Mouse (Mus musculus) embryonic facial prominence, embryonic 12.5 days (tissue): ENCODE measurements around the gene Ctdsp2. TPM values are rescaled to one million over a fixed set of nuclear protein-coding genes. Genes with fewer than 3 reads are reported as not detected.

Source experiments
- ATAC-seq: fragments of 200-750 bp; cut with Nextera tagmentation; 2 replicates; pipeline ENCODE4 v1.8.0; 2017; ENCODE audit not compliant: insufficient number of reproducible peaks, insufficient read depth, low FRiP score, low TSS enrichment
- H3K27ac ChIP-seq: fragments of 300-500 bp; sonication (generic); 2 replicates; pipeline ENCODE4 v1.5.1; 2016; ENCODE audit warnings: mild to moderate bottlenecking
- H3K27me3 ChIP-seq: fragments of 300-500 bp; sonication (generic); 2 replicates; pipeline ENCODE4 v1.6.1; 2016; ENCODE audit warnings: mild to moderate bottlenecking, moderate library complexity
- H3K36me3 ChIP-seq: fragments of 300-500 bp; sonication (generic); 2 replicates; pipeline ENCODE4 v1.6.1; 2016; ENCODE audit warnings: mild to moderate bottlenecking
- H3K4me1 ChIP-seq: fragments of 300-500 bp; sonication (generic); 2 replicates; pipeline ENCODE4 v1.6.1; 2016
- H3K4me2 ChIP-seq: fragments of 300-500 bp; sonication (generic); replicated peaks from 2 replicates; pipeline ENCODE4 v1.6.1; 2016; ENCODE audit warnings: mild to moderate bottlenecking, moderate library complexity
- H3K4me3 ChIP-seq: fragments of 300-500 bp; sonication (generic); 2 replicates; pipeline ENCODE4 v1.5.1; 2016; ENCODE audit warnings: mild to moderate bottlenecking
- H3K9ac ChIP-seq: fragments of 300-500 bp; sonication (generic); 2 replicates; pipeline ENCODE4 v1.6.1; 2016; ENCODE audit warnings: mild to moderate bottlenecking, moderate library complexity
- H3K9me3 ChIP-seq: fragments of 300-500 bp; sonication (generic); 2 replicates; pipeline ENCODE4 v1.6.1; 2016; ENCODE audit warnings: mild to moderate bottlenecking, moderate library complexity
- WGBS: fragments of 180-500 bp; shearing (Covaris S2); methylation state at CpG from one replicate; pipeline ENCODE4 v1.1.7; 2016; 5-methylcytosine and 5-hydroxymethylcytosine counted together
- polyA plus RNA-seq: library from polyadenylated mRNA; unstranded; fragments of >200 nt; fragmentation: Nextera tagmentation; extraction: Ambion mirVana; gene quantifications from 2 replicates; pipeline ENCODE4 v1.2.1, GENCODE M21; 2016

The Ctdsp2 gene
- polyA plus RNA-seq, result 85.1 and 91.0 TPM in 2 replicates

DNA sequence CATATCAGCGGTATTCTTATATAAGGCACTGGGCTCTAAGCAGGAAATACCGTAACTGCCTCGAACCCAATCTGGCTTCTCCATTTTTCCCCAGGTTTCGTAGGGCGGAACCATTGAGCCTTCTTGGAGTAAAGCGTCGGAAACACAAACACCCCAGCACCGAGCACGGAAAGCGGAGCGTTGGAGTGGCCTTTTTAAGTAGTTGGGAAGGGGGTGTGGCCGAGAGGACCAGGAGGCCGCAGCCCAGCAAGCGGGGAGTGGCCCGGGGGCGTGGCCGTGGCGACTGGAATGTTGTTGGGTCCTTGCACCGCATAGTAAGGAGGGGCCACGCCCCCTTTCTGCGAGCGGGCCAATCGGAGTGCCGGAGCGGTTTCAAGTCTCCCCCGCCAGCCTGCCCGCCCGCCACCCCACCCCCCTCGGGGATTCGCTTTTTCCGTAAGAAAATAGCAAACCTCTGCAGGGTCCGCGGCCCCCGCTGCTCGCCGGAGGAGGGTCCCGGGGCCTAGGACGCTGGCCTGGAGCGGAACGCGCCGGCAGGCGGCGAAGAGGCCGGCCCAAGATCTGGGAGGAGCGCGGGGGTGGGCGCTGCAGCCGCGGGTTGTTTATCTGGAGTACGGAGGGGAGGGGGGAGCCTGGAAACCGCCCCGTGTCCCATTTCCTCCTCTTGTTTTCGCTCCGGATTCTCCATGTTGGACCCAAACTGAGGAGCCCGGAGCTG, at the start of gene Ctdsp2:
Gene Ctdsp2, plus strand, starts transcription at position 441 of the 718 bp plus-strand sequence.
- Histone ChIP-seq H3K4me3 (peak within 1 kb of the TSS; percentile 100), H3K4me1 (peaks cover 35% of the 10 kb centered on the region), H3K9ac (peak within 1 kb of the TSS; percentile 99), H3K36me3 (0 out of 2 replicates have a peak, but pooled peaks cover 3% of the 10 kb centered on the region), H3K9me3 (no peaks in the 10 kb centered on the region), H3K27ac (peak within 1 kb of the TSS; percentile 99), H3K4me2 (peak within 1 kb of the TSS; percentile 98), H3K27me3 (no peaks in the 10 kb centered on the region)
- peak; percentile 91 for ATAC-seq
- WGBS, result under 1% methylated on average over 55 of the region's 56 CpGs

DNA sequence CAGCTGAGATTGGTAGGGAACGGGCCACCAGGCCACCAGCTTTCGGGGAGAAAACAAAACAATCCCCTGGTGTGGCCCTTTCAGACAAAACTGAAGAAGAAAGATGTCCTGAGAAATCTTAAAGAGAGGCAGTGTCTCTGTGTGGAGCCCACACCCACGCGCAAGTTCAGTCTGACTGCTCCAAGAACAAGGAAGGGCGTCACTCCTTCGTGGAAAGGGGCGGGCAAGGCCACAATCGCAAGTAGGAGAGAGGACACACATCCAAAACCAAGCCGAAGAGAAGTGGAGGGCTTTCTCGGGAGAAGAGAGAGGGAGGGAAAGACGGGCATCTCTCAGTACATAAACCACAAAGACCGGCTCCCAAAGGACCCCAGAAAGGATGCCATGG, 49.7 kb upstream of the Ctdsp2 start:
- peaks cover 52% of the 10 kb centered on the region for H3K4me1 ChIP-seq
- H3K9ac ChIP-seq, result peak overlapping the region; percentile 59; the same call in 1 of the 2 replicates
- peak overlapping the region; percentile 80 for H3K4me2 ChIP-seq
- no peaks in the 10 kb centered on the region for H3K9me3 ChIP-seq
- peak overlapping the region; percentile 47 for H3K4me3 ChIP-seq
- H3K27ac ChIP-seq, result peak overlapping the region; percentile 82; the same call in 1 of the 2 replicates
- WGBS, result 20% methylated on average over 12 of the region's 12 CpGs
- H3K27me3 ChIP-seq, result peaks cover 3% of the 10 kb centered on the region; the same call in 1 of the 2 replicates
- H3K36me3 ChIP-seq, result no peaks in the 10 kb centered on the region
- ATAC-seq, result no peak

DNA sequence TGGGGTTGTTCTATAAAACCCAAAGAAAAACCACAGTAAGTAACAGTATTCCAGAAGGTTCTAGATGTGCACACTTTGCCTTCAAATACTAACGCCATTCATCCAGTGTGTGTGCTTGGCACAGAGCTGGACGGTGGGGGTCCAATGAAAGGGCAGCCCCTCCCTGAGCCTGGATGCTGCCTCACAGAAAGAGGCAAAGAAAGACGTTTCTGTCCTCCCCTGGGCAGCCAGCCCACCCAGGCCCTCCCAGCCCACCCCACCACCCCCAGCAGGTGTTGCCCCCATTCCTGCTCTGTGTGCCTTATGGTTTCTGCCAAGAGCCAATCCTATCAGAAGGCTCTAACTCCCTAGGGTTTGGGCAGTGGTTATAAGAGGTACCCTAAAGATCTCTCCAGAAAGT, 49.0 kb upstream of the Ctdsp2 start:
- ATAC-seq, result no peak
- peaks cover 55% of the 10 kb centered on the region for H3K4me1 ChIP-seq
- 45% methylated on average over 3 of the region's 3 CpGs for WGBS
- H3K4me3 ChIP-seq, result no peak overlapping the region
- 0 out of 2 replicates have a peak overlapping the region, but pooled peaks have one; percentile 3 for H3K4me2 ChIP-seq
- H3K36me3 ChIP-seq, result no peaks in the 10 kb centered on the region
- H3K9me3 ChIP-seq, result no peaks in the 10 kb centered on the region
- peak overlapping the region; percentile 98 for H3K27ac ChIP-seq
- H3K27me3 ChIP-seq, result peaks cover 3% of the 10 kb centered on the region; the same call in 1 of the 2 replicates
- H3K9ac ChIP-seq, result 0 out of 2 replicates have a peak overlapping the region, but pooled peaks have one; percentile 44

DNA sequence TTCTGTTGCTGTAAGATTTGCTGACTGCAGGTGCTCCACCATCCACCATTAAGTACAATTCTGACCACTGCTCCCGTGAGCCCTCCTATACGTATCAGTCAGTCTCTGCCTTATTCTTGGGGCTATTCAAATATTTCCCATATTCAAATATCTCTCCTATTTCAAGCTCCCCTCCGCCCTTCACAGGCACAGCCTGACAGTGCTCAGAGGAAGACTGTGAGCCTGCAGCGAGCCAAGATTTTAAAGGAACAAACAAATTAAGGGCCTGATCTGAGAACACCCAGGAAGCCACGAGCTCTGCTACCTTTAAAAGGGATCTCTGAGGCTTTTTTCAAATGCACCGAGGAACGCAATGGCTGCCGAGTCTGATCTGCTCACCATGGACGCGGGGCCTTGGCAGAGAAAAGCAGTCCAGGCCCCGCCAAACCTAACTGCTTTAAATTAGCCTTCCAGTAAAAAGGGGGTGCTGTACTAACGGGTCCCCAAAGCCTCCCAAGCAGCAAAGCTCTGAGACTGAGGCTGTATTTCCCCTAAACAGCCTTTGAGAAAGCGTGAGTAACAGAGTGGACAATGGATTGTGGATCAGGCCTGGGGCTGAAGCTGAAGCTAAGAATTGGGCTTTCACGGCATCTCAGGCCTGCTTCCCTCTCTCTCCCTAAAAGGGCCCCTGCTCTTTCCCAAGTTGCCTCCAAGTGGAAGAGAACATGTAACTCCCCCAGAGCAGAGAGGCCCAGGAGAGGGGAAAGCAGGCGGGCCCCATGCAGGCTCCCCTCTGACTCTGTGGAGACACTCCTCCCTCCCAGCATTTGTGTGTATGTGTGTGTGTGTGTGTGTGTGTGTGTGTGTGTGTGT, 48.0 kb upstream of the Ctdsp2 start:
- Histone ChIP-seq H3K36me3 (no peaks in the 10 kb centered on the region), H3K9me3 (no peaks in the 10 kb centered on the region), H3K4me2 (peak overlapping the region; percentile 14), H3K4me1 (peaks cover 64% of the 10 kb centered on the region), H3K4me3 (0 out of 2 replicates have a peak overlapping the region, but pooled peaks have one; percentile 2), H3K27ac (peak overlapping the region; percentile 98), H3K9ac (peak overlapping the region; percentile 44), H3K27me3 (peaks cover 3% of the 10 kb centered on the region; the same call in 1 of the 2 replicates)
- 26% methylated on average over 15 of the region's 15 CpGs for WGBS
- ATAC-seq, result peak; percentile 69; the same call in 1 of the 2 replicates

DNA sequence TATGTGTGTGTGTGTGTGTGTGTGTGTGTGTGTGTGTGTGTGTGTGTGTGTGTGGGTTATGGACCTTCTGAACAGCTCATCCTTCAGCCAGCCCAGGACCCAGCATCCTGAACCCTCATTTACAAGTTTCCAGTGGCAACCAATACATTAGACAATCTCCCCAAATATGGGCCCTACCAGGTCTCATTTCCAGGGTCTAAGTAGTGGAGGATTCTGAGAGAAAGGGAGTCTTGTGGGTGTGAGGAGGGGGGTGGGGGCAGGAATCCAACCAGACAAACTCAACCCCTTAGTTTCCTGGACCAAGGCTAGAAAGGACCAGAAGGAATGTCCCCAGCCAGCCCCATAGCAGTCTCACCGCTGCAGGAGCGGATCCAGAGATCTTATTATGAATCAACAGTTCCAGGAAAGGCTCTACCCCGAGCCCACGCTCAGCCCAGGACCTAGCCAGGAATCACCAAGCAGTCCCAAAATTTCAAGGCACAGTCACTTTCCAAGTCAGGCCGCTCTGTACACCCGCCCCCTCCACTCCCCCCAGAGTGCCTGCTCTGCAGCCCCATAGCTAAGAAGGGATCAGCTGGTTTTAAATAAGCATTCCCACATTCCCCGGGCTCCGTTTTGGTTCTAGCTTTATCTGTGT, 47.3 kb upstream of the Ctdsp2 start:
- Histone ChIP-seq H3K9ac (no peak overlapping the region), H3K27ac (peak overlapping the region; percentile 98)

DNA sequence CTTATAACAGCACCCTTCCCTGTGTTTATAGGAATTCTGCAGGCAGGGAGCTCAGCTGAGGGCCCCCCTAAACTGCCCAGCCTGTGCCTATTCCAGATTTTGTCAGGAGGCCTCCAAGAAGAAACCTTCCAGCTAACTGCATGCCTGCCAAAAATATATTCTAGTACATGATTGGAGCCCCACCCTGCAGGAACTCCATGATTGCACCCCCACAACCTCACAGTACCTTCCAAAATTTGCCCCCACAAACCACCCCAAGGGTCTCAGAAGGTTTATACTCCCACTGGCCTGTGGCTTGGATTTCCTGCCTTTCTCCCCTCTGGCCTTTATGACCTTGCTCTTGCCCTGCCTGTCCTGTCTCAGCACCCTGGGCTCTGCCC, 46.8 kb upstream of the Ctdsp2 start:
- Histone ChIP-seq H3K9ac (no peak overlapping the region), H3K9me3 (no peaks in the 10 kb centered on the region), H3K4me2 (no peak overlapping the region), H3K4me1 (peaks cover 68% of the 10 kb centered on the region), H3K4me3 (no peak overlapping the region), H3K27ac (peak overlapping the region; percentile 98), H3K36me3 (no peaks in the 10 kb centered on the region), H3K27me3 (no peaks in the 10 kb centered on the region)
- no peak for ATAC-seq

More for the DNA sequence above, 47.3 kb upstream of the Ctdsp2 start:
- no peak for ATAC-seq
- H3K27me3 ChIP-seq, result no peaks in the 10 kb centered on the region
- H3K4me1 ChIP-seq, result peaks cover 70% of the 10 kb centered on the region
- WGBS, result 49% methylated on average over 8 of the region's 8 CpGs
- H3K36me3 ChIP-seq, result no peaks in the 10 kb centered on the region
- H3K9me3 ChIP-seq, result no peaks in the 10 kb centered on the region
- 0 out of 2 replicates have a peak overlapping the region, but pooled peaks have one; percentile 3 for H3K4me2 ChIP-seq
- no peak overlapping the region for H3K4me3 ChIP-seq

DNA sequence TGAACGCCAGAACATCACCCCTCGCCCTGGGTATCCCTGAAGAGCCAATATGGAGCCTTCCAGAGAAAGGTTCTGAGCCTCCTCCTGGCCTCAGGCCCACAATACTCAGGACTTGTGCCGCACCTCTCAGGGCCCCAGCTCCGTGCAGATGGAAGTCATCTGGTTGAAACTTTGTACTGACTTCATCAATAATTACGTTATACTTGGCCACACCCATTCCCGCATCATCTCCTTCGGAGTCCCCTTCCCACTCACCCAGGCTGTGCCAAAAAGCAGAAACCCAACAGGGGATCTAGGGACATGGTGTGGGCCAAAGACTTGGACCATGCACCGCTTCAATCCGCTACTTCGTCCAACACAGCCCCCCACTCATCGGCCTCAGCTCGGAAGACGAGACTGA, 44.0 kb upstream of the Ctdsp2 start:
- H3K4me1 ChIP-seq, result peaks cover 43% of the 10 kb centered on the region
- 0 out of 2 replicates have a peak, but pooled peaks cover 5% of the 10 kb centered on the region for H3K9me3 ChIP-seq
- 75% methylated on average over 13 of the region's 13 CpGs for WGBS
- no peak overlapping the region for H3K4me2 ChIP-seq
- H3K27ac ChIP-seq, result peak overlapping the region; percentile 91
- ATAC-seq, result no peak
- H3K9ac ChIP-seq, result no peak overlapping the region
- no peak overlapping the region for H3K4me3 ChIP-seq
- H3K36me3 ChIP-seq, result no peaks in the 10 kb centered on the region
- no peaks in the 10 kb centered on the region for H3K27me3 ChIP-seq

DNA sequence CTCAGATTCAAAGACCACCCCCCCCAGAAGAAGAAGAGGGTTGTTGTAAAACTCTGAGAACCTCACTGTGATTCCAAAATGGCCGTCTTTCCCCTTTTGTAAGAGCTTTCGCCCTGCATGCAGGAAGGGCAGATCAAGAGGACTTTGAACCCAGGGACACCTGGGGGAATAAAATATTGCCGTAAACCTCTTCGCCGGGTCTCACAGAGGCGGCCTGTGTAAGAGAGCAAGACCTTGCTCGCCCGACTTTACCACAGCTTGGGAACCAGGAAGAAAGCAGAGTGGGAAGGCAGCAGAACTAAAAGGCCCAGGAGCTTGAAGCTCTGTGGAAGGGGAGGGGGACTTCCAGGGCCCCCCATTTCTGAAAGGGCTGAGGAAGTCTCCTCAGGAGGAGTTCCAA, 43.4 kb upstream of the Ctdsp2 start:
- 74% methylated on average over 8 of the region's 8 CpGs for WGBS
- H3K27ac ChIP-seq, result peak overlapping the region; percentile 91
- H3K4me2 ChIP-seq, result 0 out of 2 replicates have a peak overlapping the region, but pooled peaks have one; percentile 15
- peaks cover 38% of the 10 kb centered on the region for H3K4me1 ChIP-seq
- H3K9ac ChIP-seq, result 0 out of 2 replicates have a peak overlapping the region, but pooled peaks have one; percentile 15
- ATAC-seq, result no peak
- H3K27me3 ChIP-seq, result no peaks in the 10 kb centered on the region
- H3K9me3 ChIP-seq, result 0 out of 2 replicates have a peak, but pooled peaks cover 5% of the 10 kb centered on the region
- H3K36me3 ChIP-seq, result no peaks in the 10 kb centered on the region
- H3K4me3 ChIP-seq, result no peak overlapping the region

DNA sequence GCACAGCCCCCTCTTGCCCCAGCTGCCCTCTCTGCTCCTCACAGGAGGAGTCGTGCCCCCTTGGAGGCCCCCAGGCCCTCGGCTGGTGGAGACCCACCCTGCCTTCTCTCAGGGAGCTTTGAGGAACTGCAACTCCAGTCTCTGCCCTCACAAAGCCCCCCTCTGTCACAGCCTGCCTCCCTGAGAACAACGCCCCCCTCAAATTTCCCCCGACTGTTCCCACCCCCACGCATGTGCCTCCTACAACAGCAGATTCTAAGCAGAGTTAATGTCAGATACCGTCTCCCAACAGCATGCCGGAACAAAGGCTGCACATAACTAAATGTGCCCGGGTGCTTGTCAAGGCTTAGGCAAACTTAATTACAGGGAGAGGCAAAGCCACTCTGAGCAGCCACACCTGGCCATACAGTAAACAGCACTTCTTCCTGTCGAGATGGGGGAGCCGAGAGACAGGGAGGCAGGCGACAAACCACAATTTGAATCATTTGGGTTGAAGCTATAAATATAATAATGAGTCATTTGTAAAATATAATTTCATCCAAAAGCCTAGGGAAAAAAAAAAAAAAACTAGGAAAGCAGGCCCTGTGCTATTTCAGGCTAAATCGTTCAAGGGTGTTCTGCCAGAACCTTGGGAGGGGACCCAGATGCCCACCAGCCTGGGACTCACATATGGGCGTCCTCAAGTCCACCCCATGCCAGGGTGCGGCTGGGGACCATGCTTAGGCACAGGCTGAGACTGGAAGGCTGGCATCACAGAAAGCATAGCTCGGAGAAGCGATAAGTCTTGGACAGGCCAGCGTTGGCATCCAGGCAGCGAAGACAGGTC, 42.7 kb upstream of the Ctdsp2 start:
- Histone ChIP-seq H3K9ac (0 out of 2 replicates have a peak overlapping the region, but pooled peaks have one; percentile 15), H3K4me3 (no peak overlapping the region), H3K27ac (peak overlapping the region; percentile 91), H3K4me2 (0 out of 2 replicates have a peak overlapping the region, but pooled peaks have one; percentile 15), H3K9me3 (0 out of 2 replicates have a peak, but pooled peaks cover 5% of the 10 kb centered on the region), H3K36me3 (no peaks in the 10 kb centered on the region), H3K4me1 (peaks cover 31% of the 10 kb centered on the region), H3K27me3 (no peaks in the 10 kb centered on the region)
- no peak for ATAC-seq
- WGBS, result 42% methylated on average over 18 of the region's 18 CpGs

DNA sequence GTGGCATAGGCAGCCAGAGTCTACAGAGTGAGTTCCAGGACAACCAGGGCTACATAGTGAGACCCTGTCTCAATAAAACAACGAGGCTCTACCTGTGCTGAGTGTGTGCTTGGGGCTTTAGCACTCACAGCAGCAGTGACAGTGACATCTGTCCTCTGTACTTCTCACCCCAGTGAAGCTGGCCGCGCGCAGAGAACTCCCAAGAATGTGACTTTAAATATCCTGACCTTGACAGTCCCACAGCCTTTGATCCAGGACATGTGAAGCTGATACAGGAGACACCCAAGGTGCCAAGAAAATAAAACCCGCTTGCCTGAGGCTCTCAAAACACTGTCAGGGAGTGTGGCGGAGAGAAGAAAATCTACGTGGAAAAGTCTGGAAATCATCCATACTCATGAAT, 37.6 kb upstream of the Ctdsp2 start:
- H3K4me1 ChIP-seq, result peaks cover 4% of the 10 kb centered on the region; the same call in 1 of the 2 replicates
- no peak overlapping the region for H3K4me2 ChIP-seq
- H3K36me3 ChIP-seq, result no peaks in the 10 kb centered on the region
- H3K9me3 ChIP-seq, result 0 out of 2 replicates have a peak, but pooled peaks cover 5% of the 10 kb centered on the region
- no peak overlapping the region for H3K9ac ChIP-seq
- no peak for ATAC-seq
- WGBS, result 72% methylated on average over 7 of the region's 7 CpGs
- H3K27me3 ChIP-seq, result no peaks in the 10 kb centered on the region
- H3K27ac ChIP-seq, result no peak overlapping the region
- no peak overlapping the region for H3K4me3 ChIP-seq
